Mouse (Mus musculus) gonadal fat pad, adult 2 months (tissue): Measurements from ENCODE around the gene Eef1a1. TPM values are rescaled to one million over a fixed set of nuclear protein-coding genes. Genes with fewer than 3 reads are reported as not detected.

Experiments
- DNase-seq: peaks from one replicate; pipeline ENCODE4 v3.0.0-alpha.2; 2012; ENCODE audit warnings: low read depth
- polyA plus RNA-seq: library from polyadenylated mRNA; depleted of rRNA; stranded (reverse); fragments of >200 nt; gene quantifications from 2 replicates; pipeline ENCODE4 v1.2.3, GENCODE M21; 2012

The Eef1a1 gene
- polyA plus RNA-seq, 1 experiment = 5,649 TPM

GRCm38 (mm10) chr9:78477021-78477551, 11.9 kb downstream of the Eef1a1 start:
- no peak for DNase-seq

DNA sequence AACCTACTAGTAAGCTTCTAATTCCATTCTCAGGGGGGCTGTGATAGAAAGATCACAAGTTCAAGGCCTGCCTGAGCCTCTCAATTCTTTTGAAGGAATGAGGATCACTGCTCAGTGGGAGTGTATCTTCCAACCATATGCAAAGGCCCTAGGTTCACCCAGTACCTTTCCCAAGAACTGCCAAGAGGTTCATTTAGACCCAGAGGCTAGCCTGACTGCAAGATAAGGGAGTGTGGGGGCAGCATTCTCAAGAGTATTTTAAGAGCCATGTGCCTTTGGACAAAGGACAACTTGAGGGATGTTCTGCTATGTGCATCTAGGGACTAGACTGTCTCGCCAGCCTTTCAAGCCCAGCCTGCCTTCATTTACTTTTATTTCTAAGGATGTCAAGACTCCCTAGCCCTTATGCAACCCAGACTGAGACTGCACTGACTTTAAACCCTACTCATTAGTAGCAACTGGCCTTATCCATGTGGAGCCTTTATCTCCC, 12.4 kb downstream of the Eef1a1 start:
- DNase-seq = no peak

GRCm38 (mm10) chr9:78475873-78476272, 13.1 kb downstream of the Eef1a1 start:
- DNase-seq = no peak

GRCm38 (mm10) chr9:78475383-78475780, 13.6 kb downstream of the Eef1a1 start:
- no peak for DNase-seq

DNA sequence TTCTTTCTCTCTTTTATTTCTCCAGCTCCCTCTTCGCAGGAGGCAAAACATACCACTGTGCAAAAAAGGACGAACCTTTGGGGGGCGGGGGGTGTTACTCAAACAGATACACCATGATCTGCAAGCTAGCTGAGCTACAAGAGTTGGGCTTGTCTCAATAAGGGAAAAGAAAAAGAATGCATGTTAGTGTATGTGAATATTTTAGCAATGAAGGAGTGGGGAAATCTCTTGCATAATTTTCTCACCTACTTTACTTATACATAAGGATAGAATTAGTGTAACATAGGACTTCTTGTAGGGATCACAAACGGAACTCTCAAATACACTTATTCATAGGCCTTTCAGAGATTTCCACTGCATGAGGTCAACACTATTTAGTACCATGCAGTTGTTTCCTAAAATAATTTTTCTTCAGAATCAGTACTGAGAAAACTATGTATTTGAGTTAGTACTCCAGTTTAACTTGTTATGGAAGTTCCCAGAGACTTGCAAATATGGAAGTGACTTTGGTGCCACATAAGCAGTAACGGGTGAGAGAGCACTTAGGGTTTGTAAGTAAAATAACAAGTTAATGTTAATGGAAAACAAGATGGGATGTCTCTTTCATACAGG, 14.1 kb downstream of the Eef1a1 start:
- no peak for DNase-seq

DNA sequence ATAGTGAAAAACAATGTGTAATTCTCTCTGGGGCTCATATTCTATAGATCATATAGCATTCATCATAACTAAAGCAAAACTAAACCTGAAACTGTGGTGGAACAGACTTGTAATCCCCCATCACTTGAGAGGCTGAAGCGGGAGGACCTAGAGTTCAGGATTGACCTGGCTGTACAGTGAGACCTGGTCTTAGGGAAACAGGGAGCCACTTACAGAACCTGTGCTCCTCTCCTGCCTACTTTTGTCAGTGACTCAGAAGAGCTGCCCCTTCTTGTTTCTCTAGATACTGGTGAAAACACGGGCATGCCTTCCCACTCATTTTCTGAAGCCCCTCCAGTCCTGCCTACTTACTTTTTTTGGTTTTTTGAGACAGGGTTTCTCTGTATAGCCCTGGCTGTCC, 14.7 kb downstream of the Eef1a1 start:
- DNase-seq = no peak

- no peak for DNase-seq
Observed at GRCm38 (mm10) chr9:78473588-78473987, 15.4 kb downstream of the Eef1a1 start.

DNA sequence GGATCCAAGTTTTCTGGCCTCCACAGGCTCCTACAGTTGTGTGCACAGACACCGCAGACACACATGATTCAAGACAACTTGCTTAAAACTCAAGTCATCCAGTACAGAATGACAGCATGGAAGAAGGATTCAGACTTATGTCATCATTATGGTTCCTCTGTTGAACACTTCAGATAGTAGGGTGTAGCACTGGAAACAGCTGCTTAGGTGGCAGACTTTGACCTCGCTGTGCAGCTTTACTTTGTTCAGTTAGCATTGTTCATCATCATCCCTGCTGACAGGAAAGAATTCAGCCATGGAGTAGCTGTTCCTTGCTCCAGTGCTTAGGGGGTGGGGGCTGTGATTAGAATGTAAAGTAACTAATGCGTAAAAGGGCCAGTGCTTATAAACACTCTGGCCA, 23.2 kb downstream of the Eef1a1 start:
- no peak for DNase-seq

GRCm38 (mm10) chr9:78463337-78463736, 25.6 kb downstream of the Eef1a1 start:
- DNase-seq = no peak

GRCm38 (mm10) chr9:78457026-78457425, 31.9 kb downstream of the Eef1a1 start:
- no peak for DNase-seq

DNA sequence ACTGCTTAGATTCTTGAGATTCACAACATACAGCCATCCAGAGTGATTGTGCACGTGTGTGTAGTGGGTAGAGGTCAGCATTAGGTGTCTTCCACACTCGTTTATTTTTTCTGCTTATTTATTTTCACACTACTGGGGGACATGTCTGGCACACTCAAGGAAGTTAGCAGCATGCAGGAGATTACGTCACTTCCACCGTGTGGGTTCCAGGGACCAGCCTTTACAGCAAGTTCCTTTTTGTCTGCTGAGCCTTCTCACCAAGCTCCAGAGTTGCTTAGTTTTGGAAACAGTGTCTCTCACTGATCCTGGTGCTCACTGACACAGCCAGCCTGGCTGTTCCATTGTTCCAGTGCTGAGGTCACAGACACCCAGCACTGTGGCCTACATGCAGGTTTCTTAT, 37.6 kb downstream of the Eef1a1 start:
- DNase-seq = no peak

DNA sequence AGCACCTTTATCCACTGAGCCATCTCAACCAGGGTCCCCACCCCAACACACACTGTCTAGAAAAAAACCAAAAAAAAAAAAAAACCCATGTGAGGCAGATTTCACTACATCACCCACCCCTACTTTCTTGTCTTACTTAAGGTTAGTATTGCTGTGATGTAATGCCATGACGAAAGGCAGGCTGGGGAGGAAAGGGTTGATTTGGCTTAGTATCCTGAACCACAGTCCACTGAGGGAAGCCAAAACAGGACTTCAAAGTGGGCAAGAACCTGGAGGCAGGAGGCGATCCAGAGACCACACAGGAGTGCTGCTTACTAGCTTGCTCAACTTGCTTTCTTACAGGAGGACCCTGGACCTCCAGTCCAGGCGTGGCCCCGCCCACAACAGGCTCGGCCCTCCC, 38.5 kb downstream of the Eef1a1 start:
- DNase-seq = no peak

DNA sequence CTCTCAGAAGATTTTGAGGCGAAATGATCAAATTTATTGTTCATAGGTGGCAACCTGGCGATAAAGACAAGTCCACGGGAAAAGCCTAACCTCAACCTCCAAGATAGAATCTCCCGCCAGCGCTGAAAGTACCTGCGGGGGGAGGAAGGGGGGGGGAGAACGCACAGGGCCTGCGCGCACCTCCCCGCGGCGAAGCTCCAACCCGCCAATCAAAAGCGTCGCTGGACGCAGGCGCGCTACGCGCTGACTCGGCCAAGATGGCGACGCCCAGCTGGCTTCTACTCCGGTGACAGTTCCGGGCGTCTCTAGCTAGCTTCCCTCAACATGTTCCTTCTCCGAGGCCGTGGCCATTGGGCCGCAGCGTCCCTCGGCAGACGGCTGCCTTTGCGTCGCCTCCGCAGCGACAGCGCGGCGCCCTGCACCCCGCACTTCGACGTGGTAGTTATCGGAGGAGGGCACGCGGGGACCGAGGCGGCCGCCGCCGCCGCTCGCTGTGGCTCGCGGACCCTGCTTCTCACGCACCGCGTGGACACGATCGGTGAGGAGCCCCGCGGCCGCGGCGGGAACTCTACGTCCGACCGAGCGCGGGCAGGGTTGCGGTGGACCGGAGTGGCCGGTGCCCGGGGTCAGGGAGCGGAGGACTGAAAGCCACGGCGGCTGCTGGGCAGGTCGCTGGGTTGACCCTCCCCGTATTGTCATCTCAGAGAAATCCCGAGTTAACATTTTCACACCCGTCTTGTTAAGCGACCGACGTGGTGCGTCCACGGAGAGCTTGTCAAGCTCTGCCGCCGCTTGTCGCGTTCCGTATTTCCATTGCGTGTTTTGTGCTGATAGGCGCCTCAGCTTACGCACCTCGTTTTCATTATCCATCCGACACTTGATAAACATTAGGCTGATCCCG, 40.7 kb downstream of the Eef1a1 start, which contains the start of the genes Mto1 and Gm17324:
Gene Mto1, plus strand, starts transcription at position 236 of the 901 bp plus-strand sequence.
Gene Gm17324, minus strand, starts transcription at position 814 of the 901 bp plus-strand sequence.
- no peak for DNase-seq

- no peak for DNase-seq
Observed at GRCm38 (mm10) chr9:78447606-78447972, 41.4 kb downstream of the Eef1a1 start.

DNA sequence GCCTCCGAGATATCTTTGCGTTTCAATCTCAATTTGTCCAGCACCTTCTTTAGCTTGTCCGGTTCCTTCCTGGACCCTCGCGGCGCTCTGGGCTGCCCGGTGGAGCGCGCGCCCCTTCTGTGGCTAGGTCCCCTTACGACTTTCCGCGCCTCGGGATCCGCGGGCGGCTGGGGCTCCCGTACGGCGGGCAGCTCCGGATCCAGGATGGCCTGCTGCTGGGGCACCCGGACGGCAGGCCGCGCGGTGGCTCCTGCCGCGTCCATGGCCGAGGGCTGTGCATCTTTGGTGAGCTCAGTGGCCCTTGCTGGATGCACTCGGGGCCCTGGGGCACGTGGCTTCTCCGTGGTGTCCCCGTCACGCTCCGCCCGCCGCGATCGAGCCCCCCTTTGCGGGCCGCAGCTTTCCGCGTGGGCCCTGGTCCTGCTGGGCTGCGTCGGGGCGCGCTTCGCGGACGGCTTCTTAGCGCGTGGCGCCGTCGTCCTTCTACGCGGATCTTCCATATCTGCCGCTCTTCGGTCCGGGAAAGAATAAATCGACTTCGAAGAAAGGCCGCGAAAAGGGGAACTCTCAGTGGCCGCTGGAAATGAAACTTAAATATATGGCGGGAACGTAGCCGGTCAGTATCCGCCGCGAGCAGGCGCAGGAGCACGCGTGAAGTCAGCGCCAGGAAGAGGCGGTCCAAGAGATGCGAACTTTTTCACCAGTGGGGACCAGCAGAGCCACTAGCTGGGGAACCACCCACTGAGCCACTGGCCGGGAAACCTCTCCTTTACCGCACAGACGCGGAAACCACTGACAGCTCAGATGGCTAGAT, 46.2 kb downstream of the Eef1a1 start, which contains the start of gene Cgas:
Gene Cgas, minus strand, starts transcription at position 659 of the 814 bp plus-strand sequence.
- no peak for DNase-seq

DNA sequence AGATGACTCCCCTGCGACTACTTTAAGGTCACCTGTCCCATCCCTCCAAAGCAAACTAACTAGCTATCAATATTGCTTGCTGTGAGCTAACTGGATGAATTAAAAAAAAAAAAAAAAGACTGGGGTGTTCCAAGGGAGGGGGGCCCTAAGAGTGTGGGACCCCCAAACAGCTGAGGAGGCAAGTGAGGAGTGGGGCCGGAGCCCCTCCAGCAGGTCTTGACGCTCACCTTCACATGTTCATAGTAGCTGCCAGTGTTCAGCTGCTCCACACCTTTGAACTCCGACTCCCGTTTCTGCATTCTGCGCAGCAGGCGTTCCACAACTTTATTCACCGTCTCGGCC, 46.7 kb downstream of the Eef1a1 start:
- no peak for DNase-seq

DNA sequence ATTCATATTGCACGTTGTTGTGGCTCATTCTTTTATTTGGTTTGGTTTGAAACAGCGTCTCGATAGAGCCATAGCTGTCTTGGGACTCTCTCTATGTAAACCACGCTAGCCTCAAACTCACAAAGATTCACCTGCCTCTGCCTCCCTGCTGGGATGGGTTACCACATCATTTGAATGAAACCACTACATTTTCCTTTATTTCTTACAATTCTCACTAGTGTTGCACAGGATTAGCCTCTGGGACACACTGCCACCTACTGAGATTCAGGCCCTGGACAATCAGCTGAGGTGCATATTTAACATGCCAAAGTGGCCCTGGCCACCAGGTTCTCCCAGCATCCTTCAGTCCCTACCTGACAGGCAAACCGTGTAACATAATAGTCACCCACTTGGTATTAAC, 49.5 kb downstream of the Eef1a1 start:
- no peak for DNase-seq

DNA sequence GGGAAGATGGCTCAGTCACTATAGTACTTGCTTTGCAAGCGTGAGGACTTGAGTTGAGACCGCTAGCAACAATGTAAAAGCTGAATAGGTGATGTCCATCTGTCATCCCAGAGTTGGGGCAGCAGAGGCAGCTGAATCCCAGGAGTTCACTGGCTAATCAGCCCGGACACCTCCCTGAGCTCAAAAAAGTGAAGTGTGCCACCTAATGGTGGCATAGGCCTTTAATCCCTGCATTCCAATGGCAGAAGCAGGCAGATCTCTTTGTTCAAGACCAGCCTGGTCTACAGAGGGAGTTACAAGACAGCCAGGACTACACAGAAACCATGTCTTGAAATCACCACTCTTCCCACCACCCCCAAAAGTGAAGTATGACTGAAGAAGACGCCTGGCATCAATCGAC, 56.5 kb downstream of the Eef1a1 start:
- DNase-seq = no peak

GRCm38 (mm10) chr9:78430486-78430885, 58.5 kb downstream of the Eef1a1 start:
- no peak for DNase-seq

DNA sequence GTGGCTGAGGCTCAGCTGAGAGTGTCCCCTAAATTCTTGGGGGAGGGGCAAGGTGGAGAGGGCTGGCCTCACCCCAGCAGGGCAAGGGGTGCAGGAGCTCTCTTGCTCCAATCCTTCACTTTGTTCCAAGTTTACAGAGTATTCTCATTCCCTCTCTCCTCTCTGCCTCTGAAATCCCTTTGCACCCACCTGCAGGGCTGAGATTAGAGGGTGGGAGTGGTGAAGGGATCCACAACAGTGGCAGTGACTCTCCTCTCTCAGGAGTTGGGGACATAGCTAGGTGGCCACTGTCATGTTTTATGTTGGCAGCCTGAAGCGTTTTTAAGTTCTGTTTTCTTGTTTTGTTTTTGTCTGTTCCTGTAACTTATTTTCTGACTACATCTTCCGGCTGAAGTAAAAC, 59.4 kb downstream of the Eef1a1 start:
- no peak for DNase-seq

DNA sequence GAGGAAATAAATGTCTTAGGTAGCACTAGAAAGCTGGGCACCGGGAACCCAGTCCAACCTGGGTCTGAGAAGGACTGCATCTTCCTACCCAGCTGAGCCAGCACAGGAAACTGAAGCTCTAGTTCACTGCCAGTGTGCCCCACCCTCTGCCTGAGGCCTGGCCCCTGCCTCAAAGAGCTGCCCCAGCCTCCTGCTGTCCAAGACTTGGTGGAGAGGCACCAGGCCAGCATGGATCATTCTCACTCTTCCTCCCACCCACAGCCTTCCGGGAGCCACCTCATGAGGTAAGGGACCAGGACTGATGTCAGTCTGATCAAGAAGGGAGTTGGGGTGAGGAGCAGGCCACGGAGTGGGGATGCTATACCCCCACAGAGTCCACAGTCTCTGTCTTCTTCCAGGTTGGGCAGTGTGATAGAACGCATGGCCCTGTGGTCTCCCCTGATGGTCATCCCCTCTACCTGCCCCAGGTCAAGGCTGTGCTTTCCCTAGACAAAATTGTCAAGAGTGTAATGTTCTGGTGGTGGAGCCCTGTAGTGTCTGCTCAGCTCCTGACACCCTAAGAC, 60.0 kb downstream of the Eef1a1 start:
- DNase-seq = no peak
